Mouse (Mus musculus) hindbrain, embryonic 12.5 days (tissue): ENCODE measurements around the gene Dpp10. TPM values are rescaled to one million over a fixed set of nuclear protein-coding genes. Genes with fewer than 3 reads are reported as not detected.

Source experiments
- ATAC-seq: fragments of 200-750 bp; cut with Nextera tagmentation; 2 replicates; pipeline ENCODE4 v1.8.0; 2017; ENCODE audit warnings: moderate TSS enrichment; ENCODE audit not compliant: low FRiP score
- H3K27ac ChIP-seq: fragments of 300-500 bp; sonication (generic); 2 replicates; pipeline ENCODE4 v1.5.1; 2016; ENCODE audit warnings: mild to moderate bottlenecking
- H3K27me3 ChIP-seq: fragments of 300-500 bp; sonication (generic); 2 replicates; pipeline ENCODE4 v1.6.1; 2016; ENCODE audit warnings: mild to moderate bottlenecking
- H3K36me3 ChIP-seq: fragments of 300-500 bp; sonication (generic); 2 replicates; pipeline ENCODE4 v1.6.1; 2016; ENCODE audit warnings: mild to moderate bottlenecking
- H3K4me1 ChIP-seq: fragments of 300-500 bp; sonication (generic); 2 replicates; pipeline ENCODE4 v1.6.1; 2016
- H3K4me2 ChIP-seq: fragments of 300-500 bp; sonication (generic); replicated peaks from 2 replicates; pipeline ENCODE4 v1.6.1; 2016; ENCODE audit warnings: mild to moderate bottlenecking
- H3K4me3 ChIP-seq: fragments of 300-500 bp; sonication (generic); 2 replicates; pipeline ENCODE4 v1.5.1; 2016; ENCODE audit warnings: mild to moderate bottlenecking
- H3K9ac ChIP-seq: fragments of 300-500 bp; sonication (generic); 2 replicates; pipeline ENCODE4 v1.6.1; 2016; ENCODE audit warnings: mild to moderate bottlenecking, moderate library complexity
- H3K9me3 ChIP-seq: fragments of 300-500 bp; sonication (generic); replicated peaks from 2 replicates; pipeline ENCODE4 v1.6.1; 2016; ENCODE audit warnings: mild to moderate bottlenecking
- WGBS: fragments of 180-500 bp; shearing (Covaris S2); methylation state at CpG from one replicate; pipeline ENCODE4 v1.1.7; 2016; 5-methylcytosine and 5-hydroxymethylcytosine counted together
- polyA plus RNA-seq: library from polyadenylated mRNA; unstranded; fragments of >200 nt; fragmentation: Nextera tagmentation; extraction: Ambion mirVana; gene quantifications from 2 replicates; pipeline ENCODE4 v1.2.1, GENCODE M21; 2016

Dpp10 gene
- polyA plus RNA-seq: 4.0 and 5.4 TPM in 2 replicates

- H3K4me1 ChIP-seq: peaks cover 6% of the 10 kb centered on the region; the same call in 1 of the 2 replicates
- H3K4me2 ChIP-seq: peak within 1 kb of the TSS; percentile 93
- peak within 1 kb of the TSS; percentile 64 for H3K9ac ChIP-seq
- WGBS: under 1% methylated on average over 33 of the region's 38 CpGs
- peaks cover 32% of the 10 kb centered on the region for H3K27me3 ChIP-seq
- H3K27ac ChIP-seq: peak within 1 kb of the TSS; percentile 60
- peak within 1 kb of the TSS; percentile 62 for H3K4me3 ChIP-seq
- no peaks in the 10 kb centered on the region for H3K9me3 ChIP-seq
- ATAC-seq: peak; percentile 79
- H3K36me3 ChIP-seq: no peaks in the 10 kb centered on the region
These were observed at the start of gene Dpp10 for GRCm38 (mm10) chr1:124044925-124045640. Gene Dpp10 (minus strand): TSS chr1:124045559.

GRCm38 (mm10) chr1:124048544-124048943, 3.2 kb upstream of the Dpp10 start:
- ATAC-seq: no peak
- Histone ChIP-seq H3K27me3 (peaks cover 31% of the 10 kb centered on the region), H3K4me3 (no peak overlapping the region), H3K9me3 (no peaks in the 10 kb centered on the region), H3K36me3 (no peaks in the 10 kb centered on the region), H3K4me1 (peaks cover 6% of the 10 kb centered on the region; the same call in 1 of the 2 replicates), H3K9ac (no peak overlapping the region), H3K27ac (no peak overlapping the region), H3K4me2 (no peak overlapping the region)
- WGBS: 90% methylated on average over 1 of the region's 1 CpGs

- peak overlapping the region; percentile 60 for H3K27ac ChIP-seq
- H3K4me1 ChIP-seq: peaks cover 6% of the 10 kb centered on the region; the same call in 1 of the 2 replicates
- peak; percentile 94 for ATAC-seq
- H3K27me3 ChIP-seq: peaks cover 32% of the 10 kb centered on the region
- H3K9ac ChIP-seq: peak overlapping the region; percentile 64
- no peaks in the 10 kb centered on the region for H3K9me3 ChIP-seq
- H3K4me3 ChIP-seq: peak overlapping the region; percentile 62
- WGBS: 2% methylated on average over 31 of the region's 44 CpGs
- no peaks in the 10 kb centered on the region for H3K36me3 ChIP-seq
- H3K4me2 ChIP-seq: peak overlapping the region; percentile 93
These were observed 472 bp upstream of the Dpp10 start for GRCm38 (mm10) chr1:124045761-124046300.

GRCm38 (mm10) chr1:124044161-124044560, 1.2 kb downstream of the Dpp10 start:
- H3K4me2 ChIP-seq: peak overlapping the region; percentile 93
- H3K4me3 ChIP-seq: peak overlapping the region; percentile 62
- peaks cover 6% of the 10 kb centered on the region; the same call in 1 of the 2 replicates for H3K4me1 ChIP-seq
- no peak for ATAC-seq
- peaks cover 32% of the 10 kb centered on the region for H3K27me3 ChIP-seq
- H3K36me3 ChIP-seq: no peaks in the 10 kb centered on the region
- no peaks in the 10 kb centered on the region for H3K9me3 ChIP-seq
- 17% methylated on average over 12 of the region's 12 CpGs for WGBS
- 0 out of 2 replicates have a peak overlapping the region, but pooled peaks have one; percentile 13 for H3K9ac ChIP-seq
- H3K27ac ChIP-seq: no peak overlapping the region

GRCm38 (mm10) chr1:124043421-124043820, 1.9 kb downstream of the Dpp10 start:
- 66% methylated on average over 6 of the region's 6 CpGs for WGBS
- H3K9ac ChIP-seq: 0 out of 2 replicates have a peak overlapping the region, but pooled peaks have one; percentile 13

GRCm38 (mm10) chr1:124041559-124041958, 3.8 kb downstream of the Dpp10 start:
- Histone ChIP-seq H3K27ac (no peak overlapping the region), H3K36me3 (no peaks in the 10 kb centered on the region), H3K4me1 (peaks cover 6% of the 10 kb centered on the region; the same call in 1 of the 2 replicates), H3K4me2 (no peak overlapping the region), H3K4me3 (no peak overlapping the region), H3K27me3 (peaks cover 28% of the 10 kb centered on the region), H3K9ac (no peak overlapping the region), H3K9me3 (no peaks in the 10 kb centered on the region)
- 4% methylated on average over 3 of the region's 3 CpGs for WGBS
- no peak for ATAC-seq

More at GRCm38 (mm10) chr1:124043421-124043820, 1.9 kb downstream of the Dpp10 start:
- H3K4me2 ChIP-seq: peak overlapping the region; percentile 93; the same call in 1 of the 2 replicates
- no peak overlapping the region for H3K4me3 ChIP-seq
- peaks cover 32% of the 10 kb centered on the region for H3K27me3 ChIP-seq
- ATAC-seq: no peak
- H3K9me3 ChIP-seq: no peaks in the 10 kb centered on the region
- H3K27ac ChIP-seq: no peak overlapping the region
- H3K36me3 ChIP-seq: no peaks in the 10 kb centered on the region
- peaks cover 6% of the 10 kb centered on the region; the same call in 1 of the 2 replicates for H3K4me1 ChIP-seq

GRCm38 (mm10) chr1:124035306-124035990, 9.9 kb downstream of the Dpp10 start:
- no peaks in the 10 kb centered on the region for H3K9me3 ChIP-seq
- H3K9ac ChIP-seq: no peak overlapping the region
- no peak overlapping the region for H3K4me3 ChIP-seq
- H3K27me3 ChIP-seq: no peaks in the 10 kb centered on the region
- H3K36me3 ChIP-seq: no peaks in the 10 kb centered on the region
- H3K4me2 ChIP-seq: no peak overlapping the region
- WGBS: 79% methylated on average over 4 of the region's 4 CpGs
- no peaks in the 10 kb centered on the region for H3K4me1 ChIP-seq
- no peak overlapping the region for H3K27ac ChIP-seq
- no peak for ATAC-seq

GRCm38 (mm10) chr1:124032677-124033076, 12.7 kb downstream of the Dpp10 start:
- Histone ChIP-seq H3K9ac (no peak overlapping the region), H3K4me2 (no peak overlapping the region), H3K27ac (no peak overlapping the region), H3K36me3 (no peaks in the 10 kb centered on the region), H3K4me1 (no peaks in the 10 kb centered on the region), H3K9me3 (no peaks in the 10 kb centered on the region), H3K4me3 (no peak overlapping the region), H3K27me3 (no peaks in the 10 kb centered on the region)
- WGBS: 75% methylated on average over 6 of the region's 6 CpGs
- ATAC-seq: no peak

- no peak for ATAC-seq
- no peak overlapping the region for H3K4me2 ChIP-seq
- no peaks in the 10 kb centered on the region for H3K4me1 ChIP-seq
- H3K27me3 ChIP-seq: no peaks in the 10 kb centered on the region
- H3K9ac ChIP-seq: no peak overlapping the region
- H3K36me3 ChIP-seq: no peaks in the 10 kb centered on the region
- no peak overlapping the region for H3K4me3 ChIP-seq
- H3K9me3 ChIP-seq: no peaks in the 10 kb centered on the region
- H3K27ac ChIP-seq: no peak overlapping the region
- WGBS: 88% methylated on average over 2 of the region's 2 CpGs
These were observed 13.4 kb downstream of the Dpp10 start for GRCm38 (mm10) chr1:124031968-124032367.

GRCm38 (mm10) chr1:124002797-124003196, 42.6 kb downstream of the Dpp10 start:
- Histone ChIP-seq H3K4me1 (no peaks in the 10 kb centered on the region), H3K9ac (no peak overlapping the region), H3K4me3 (no peak overlapping the region), H3K4me2 (no peak overlapping the region), H3K9me3 (no peaks in the 10 kb centered on the region), H3K36me3 (no peaks in the 10 kb centered on the region), H3K27me3 (no peaks in the 10 kb centered on the region), H3K27ac (no peak overlapping the region)
- 85% methylated on average over 6 of the region's 6 CpGs for WGBS
- ATAC-seq: no peak

GRCm38 (mm10) chr1:123995780-123996179, 49.6 kb downstream of the Dpp10 start:
- 70% methylated on average over 3 of the region's 3 CpGs for WGBS
- no peak for ATAC-seq

GRCm38 (mm10) chr1:123985324-123986024, 59.9 kb downstream of the Dpp10 start:
- ATAC-seq: no peak
- 69% methylated on average over 2 of the region's 2 CpGs for WGBS
- no peaks in the 10 kb centered on the region for H3K27me3 ChIP-seq
- no peaks in the 10 kb centered on the region for H3K36me3 ChIP-seq
- H3K4me2 ChIP-seq: no peak overlapping the region
- no peak overlapping the region for H3K4me3 ChIP-seq
- no peaks in the 10 kb centered on the region for H3K4me1 ChIP-seq
- no peak overlapping the region for H3K27ac ChIP-seq
- H3K9me3 ChIP-seq: no peaks in the 10 kb centered on the region
- H3K9ac ChIP-seq: no peak overlapping the region

More at GRCm38 (mm10) chr1:123995780-123996179, 49.6 kb downstream of the Dpp10 start:
- Histone ChIP-seq H3K27me3 (no peaks in the 10 kb centered on the region), H3K27ac (no peak overlapping the region), H3K36me3 (no peaks in the 10 kb centered on the region), H3K4me3 (no peak overlapping the region), H3K9me3 (no peaks in the 10 kb centered on the region), H3K4me1 (no peaks in the 10 kb centered on the region), H3K4me2 (no peak overlapping the region), H3K9ac (no peak overlapping the region)
